Mouse (Mus musculus) stomach, postnatal 0 days (tissue): ENCODE results near the gene Alpi.

Source experiments
- CTCF ChIP-seq: IDR thresholded peaks from 2 replicates; pipeline ENCODE4 v1.5.1; 2016; ENCODE audit warnings: antibody characterized with exemption, low read depth, mild to moderate bottlenecking, moderate library complexity
- EP300 ChIP-seq: optimal IDR thresholded peaks from 2 replicates; pipeline ENCODE3; 2016; ENCODE audit warnings: antibody characterized with exemption

DNA sequence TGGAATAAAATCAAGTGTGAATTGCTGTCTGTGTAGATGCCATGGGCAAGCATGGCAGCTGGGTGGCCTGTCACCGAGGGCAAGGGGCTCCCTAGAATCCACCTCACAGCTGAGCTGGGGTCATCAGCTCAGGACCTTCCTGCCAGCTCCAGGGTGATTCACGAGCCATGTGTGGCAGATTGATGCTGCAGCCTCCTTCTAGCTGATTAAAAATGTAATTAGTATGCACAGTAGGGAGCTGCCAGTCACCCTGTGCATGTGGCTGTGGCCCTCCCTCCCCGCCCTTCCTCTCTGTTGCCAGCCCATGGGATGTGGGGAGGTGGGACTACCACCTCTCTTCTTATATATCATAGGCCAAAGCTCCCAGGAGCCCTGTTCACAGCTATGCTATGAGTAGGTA is 51.3 kb downstream of the Alpi start:
- no peak for TF ChIP-seq CTCF
- no peak for TF ChIP-seq EP300
